Mouse (Mus musculus) kidney, postnatal 10 days (tissue): ENCODE results near the gene Olfr204.
"Not testable (repeated sequence)": the region's sequence is repeated elsewhere in the genome, so short reads cannot be mapped to it uniquely, and the experiment has no call there.

Experiments used
- DNase-seq: peaks from one replicate; pipeline ENCODE4 v3.0.0; 2021; ENCODE audit warnings: mixed read lengths

Gene Olfr204

GRCm38 (mm10) chr16:59318148-59318547 lies at the start of gene Olfr204:
Gene Olfr204, minus strand, starts transcription at chr16:59318248.
- no peak for DNase-seq

GRCm38 (mm10) chr16:59363893-59364292 lies 45.8 kb upstream of the Olfr204 start, which contains the start of gene Olfr209:
Gene Olfr209, minus strand, starts transcription at chr16:59363993.
- no peak for DNase-seq

DNA sequence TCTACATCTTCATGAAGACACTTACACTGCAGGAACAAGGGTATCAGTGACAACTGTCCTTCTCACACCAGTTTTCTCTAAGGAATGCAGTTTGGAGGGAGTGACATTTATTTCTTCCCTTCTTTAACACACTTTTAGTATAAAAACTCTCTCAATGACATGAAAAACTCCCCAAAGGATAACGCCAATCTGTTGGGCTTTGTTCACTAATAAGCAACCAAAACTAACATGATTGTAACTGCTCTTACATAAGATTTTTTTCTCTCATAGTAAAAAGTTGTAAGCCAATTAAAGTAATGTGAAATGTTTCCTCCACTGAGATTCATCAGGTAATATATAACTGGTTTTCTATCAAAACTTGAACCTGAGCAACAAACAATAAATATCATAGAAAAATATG lies 31.1 kb upstream of the Olfr204 start, which contains the start of gene Olfr206:
Gene Olfr206 (minus strand): TSS at position 101 of the 400 bp plus-strand sequence.
- DNase-seq, result no peak

- no peak for DNase-seq
Observed at GRCm38 (mm10) chr16:59331038-59331437, 13.0 kb upstream of the Olfr204 start, which contains the start of gene Olfr205. Gene Olfr205, minus strand, starts transcription at chr16:59331138.

DNA sequence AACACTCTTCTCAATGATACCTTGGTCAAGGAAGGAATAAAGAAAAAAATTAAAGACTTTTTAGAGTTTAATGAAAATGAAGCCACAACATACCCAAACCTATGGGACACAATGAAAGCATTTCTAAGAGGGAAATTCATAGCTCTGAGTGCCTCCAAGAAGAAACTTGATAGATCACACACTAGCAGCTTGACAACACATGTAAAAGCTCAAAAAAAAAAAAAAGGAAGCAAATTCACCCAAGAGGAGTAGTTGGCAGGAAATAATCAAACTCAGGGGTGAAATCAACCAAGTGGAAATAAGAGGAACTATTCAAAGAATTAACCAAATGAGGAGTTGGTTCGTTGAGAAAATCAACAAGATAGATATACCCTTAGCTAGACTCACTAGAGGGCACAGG lies 5.2 kb upstream of the Olfr204 start:
- not testable (repeated sequence) for DNase-seq

- DNase-seq, result no peak
Observed at GRCm38 (mm10) chr16:59298581-59298980, 19.5 kb downstream of the Olfr204 start, which contains the start of gene Olfr203. Gene Olfr203, plus strand, starts transcription at chr16:59298881.

DNA sequence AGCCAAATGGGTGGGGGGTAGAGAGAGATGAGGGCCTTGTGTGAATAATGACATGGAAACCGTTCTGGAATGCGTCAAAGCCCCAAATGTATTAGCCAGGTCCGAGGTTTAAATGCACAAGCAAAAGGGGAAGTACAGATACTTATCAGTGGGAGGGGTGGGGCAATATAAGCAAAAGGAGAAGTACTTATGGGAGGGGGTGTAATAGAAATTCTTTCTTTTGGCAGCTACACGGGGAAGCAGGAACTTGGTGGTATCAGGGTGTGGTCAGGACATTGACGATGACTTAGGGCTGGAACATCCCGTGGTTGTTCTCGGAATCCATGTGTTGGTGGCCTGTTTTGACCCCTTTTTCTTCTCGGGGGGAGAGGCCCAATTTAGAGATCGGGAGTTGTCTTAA lies 30.5 kb downstream of the Olfr204 start:
- not testable (repeated sequence) for DNase-seq

DNA sequence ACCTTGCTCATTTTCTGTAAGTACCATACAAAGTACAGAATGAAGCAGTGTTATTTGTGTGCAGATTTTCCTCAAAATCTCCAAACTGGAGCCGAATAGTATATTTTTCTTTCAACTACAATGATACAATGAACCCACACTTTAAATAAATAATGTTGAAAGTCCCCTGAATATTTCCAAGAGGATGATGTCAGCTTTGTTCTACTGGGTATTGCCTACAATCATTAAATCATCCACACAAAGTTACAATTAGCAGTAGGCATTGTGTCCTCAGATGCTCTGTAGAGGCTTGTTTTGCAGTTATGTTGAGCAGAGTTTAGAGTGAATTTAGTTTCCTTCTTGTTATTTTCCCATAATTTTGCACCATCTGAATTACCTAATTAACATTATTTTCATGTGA lies 31.4 kb downstream of the Olfr204 start, which contains the start of gene Olfr202:
Gene Olfr202 (minus strand): TSS at position 101 of the 400 bp plus-strand sequence.
- DNase-seq, result no peak

- no peak for DNase-seq
Observed at GRCm38 (mm10) chr16:59283476-59283875, 34.6 kb downstream of the Olfr204 start.

- no peak for DNase-seq
Observed at GRCm38 (mm10) chr16:59280542-59280941, 37.5 kb downstream of the Olfr204 start.

DNA sequence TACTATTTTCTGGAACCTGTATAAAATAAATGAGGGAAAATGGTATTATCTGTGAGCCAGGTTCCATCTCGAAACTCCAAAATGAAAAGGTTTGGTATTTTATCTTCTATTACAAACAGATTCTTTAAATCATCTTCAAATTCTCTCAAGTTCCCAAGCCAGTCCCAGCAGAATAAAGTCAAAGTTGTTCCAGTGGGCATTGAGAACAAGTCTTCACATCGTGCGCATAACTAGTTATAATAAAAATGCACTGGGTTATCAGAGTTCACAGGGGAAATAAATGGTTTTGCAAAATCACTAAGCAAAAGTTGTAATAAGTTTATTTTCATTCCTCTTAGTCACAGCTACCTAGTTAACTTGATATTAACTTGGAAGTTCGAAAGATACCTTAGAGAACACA lies 45.5 kb downstream of the Olfr204 start, which contains the start of gene Olfr201:
Gene Olfr201 (minus strand): TSS at position 101 of the 400 bp plus-strand sequence.
- not testable (repeated sequence) for DNase-seq

DNA sequence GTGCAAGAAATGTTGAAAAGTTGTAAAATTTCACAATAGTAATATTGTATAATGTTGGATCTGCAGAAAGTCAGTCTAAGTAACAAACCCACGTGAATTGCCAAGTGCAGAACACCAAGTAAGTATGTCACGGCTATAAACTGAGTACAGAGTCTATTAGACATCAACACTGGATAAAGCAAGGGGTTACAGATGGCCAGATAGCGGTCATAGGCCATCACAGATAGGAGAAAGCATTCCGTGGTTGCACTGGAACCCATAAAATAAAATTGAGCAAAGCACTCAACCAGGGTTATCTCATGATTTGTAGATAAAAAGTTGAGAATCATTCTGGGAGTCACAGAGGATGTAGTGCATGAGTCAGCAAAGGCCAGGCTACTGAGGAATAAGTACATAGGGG lies 49.0 kb downstream of the Olfr204 start:
- DNase-seq, result not testable (repeated sequence)
